Mouse (Mus musculus): ENCODE data around the gene Dnajc25. TPM values are rescaled to one million over a fixed set of nuclear protein-coding genes. Genes with fewer than 3 reads are reported as not detected.

Dnajc25 gene
- total RNA-seq (2023): 10 to 100 TPM; 10.1 to 12.4 TPM

DNA sequence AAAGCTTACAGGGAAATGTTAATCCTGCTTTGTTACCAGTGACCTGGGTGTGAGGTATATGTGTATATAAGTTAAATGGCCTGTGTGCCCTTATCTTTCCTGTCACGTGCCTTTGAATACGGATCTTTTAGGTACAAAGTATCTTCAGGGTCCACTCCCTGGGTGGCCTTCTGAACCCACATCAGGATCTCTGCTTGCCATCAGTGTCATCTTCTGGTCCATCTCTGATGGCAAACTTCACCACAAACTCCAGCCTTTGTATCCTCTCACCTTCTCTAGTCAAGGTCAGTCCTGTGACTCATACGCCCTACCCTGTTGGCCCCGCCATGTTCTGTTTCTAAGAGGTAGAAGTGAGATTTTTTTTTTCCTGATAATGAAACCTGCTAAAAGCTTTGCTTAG is at the start of gene Dnajc25:
Dnajc25 (plus strand) TSS at position 301 of the 400 bp plus-strand sequence.

DNA sequence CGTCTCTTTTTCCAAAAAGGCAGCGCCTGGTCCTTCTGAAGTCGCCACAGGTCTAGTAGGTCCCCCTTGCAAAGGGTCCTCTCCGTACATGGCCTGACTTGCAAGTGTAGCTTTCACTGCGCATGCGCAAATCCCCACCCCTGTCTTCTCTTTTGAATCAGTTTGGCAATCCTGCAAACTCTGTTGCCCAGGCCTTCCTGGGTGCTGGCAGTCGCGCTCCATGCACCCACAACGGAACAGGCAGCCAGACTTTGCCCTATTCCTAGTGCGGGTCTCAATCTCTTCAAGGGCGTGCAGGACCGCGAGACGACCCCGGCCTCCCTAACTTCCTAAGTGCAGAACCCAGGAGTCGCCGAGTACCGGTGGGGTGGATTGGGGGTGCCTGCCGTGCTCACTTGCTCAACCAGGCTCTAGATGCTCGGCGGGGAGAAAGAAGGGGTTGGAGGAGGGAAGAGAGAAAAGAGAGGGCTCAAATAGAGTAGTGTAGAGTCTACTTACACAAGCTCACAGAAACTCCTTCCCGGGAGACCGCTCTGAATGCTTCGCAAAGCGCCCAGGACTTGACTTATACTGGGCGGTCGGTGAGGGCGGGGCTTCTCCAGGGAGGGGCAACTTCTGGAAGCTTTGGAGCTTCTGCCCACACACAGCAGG is 8.2 kb upstream of the Dnajc25 start, which contains the start of gene Ptgr1:
Ptgr1 (minus strand) TSS at position 580 of the 651 bp plus-strand sequence.

DNA sequence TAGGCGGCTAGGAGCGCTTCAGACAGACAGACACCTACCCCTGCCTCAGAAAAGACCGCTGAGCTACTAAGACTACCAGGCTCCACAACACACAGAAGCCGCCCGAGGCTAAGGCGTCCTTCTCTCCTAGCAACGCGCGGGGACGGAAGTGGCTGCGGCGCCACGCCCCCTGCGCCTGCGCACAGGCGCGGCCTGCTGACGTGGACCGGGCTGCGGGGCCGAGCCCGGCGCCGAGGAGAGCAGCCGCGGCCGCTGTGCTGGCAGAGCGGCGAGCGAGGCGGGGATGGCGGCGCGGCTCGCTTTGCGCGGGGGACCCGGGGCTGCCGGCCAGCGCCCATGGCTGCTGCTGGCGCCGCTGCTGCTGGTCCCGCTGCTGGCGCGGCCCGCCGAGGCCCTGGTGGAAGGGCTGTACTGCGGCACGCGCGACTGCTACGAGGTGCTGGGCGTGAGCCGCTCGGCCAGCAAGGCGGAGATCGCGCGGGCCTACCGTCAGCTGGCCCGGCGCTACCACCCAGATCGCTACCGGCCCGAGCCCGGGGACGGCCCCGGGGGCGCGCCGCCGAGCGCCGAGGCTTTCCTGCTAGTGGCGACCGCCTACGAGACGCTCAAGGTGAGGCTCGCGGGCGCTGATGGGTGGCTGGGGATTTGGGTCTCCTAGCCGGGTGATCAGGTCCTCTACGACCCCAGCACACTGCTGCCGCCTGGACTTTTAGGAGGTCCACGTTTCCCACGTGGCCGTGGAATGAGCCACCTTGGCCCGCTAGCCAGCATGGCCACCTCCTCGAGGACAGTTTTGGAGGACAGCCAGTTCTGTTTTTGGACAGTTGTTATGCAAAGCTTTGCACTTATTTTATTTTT is 8.3 kb downstream of the Dnajc25 start, which contains the start of gene Gm20503:
Gm20503 (plus strand) TSS at position 263 of the 858 bp plus-strand sequence.

DNA sequence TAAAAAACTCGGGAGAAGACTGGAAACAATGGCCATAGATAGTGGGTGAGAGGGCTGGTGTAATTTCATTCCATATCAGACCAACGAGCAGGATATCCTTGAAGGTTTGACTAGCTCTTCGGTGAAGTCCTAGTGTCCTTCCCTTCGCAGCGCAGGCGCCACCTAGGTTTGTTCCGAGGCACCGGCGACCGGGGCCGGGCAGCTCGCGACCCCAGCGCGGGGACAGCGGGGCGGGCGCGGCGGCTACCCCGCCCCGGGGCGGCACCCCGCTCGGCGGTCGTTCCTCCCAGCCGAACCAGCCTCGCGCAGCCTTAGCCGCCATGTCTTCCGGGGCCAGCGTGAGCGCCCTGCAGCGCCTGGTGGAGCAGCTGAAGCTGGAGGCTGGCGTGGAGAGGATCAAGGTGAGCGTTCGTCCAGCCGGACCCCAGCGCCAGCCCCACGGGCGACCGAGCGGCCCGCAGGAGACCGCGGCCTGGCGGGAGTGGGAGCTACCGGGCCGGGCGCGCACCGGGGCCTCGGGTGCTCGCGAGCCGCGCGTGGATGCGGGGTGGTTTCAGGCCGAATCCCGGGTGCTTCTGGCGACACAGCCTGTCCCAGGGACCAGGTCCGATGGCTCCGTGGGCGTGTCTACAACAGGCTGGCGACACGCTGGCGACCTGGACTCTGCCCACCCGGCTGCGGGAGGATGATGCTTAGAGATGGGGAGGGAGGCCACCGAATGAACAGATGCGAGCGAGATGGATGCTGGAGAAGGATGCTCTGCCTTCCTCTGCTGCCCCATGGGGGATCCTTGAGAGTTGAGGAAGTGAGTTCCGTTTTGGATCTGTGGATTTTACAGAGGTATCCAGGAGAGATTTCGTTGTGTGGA is 40.3 kb downstream of the Dnajc25 start, which contains the start of gene Gng10:
Gng10 (plus strand) TSS at position 171 of the 868 bp plus-strand sequence.

Other genes starting within 250 kb of the Dnajc25 start
- under 1 TPM in 1 of 2 experiments, not detected in 1; 0.41 TPM for gene Olfr267, start 207.3 kb upstream of the Dnajc25 start, total RNA-seq (2023)
- gene Ecpas, start 82.3 kb upstream of the Dnajc25 start, total RNA-seq (2023): 100 to 1,000 TPM in 1 of 2 experiments, 10 to 100 TPM in 1; 98.4 to 127 TPM
- gene Zkscan16, start 51.4 kb upstream of the Dnajc25 start, total RNA-seq (2023): not detected
- gene Ptgr1, start 7.9 kb upstream of the Dnajc25 start, total RNA-seq (2023): 1 to 10 TPM in 1 of 2 experiments, under 1 TPM in 1; 0.80 to 1.2 TPM
- gene Gm20503, start 8.1 kb downstream of the Dnajc25 start, total RNA-seq (2023): 1 to 10 TPM in 1 of 2 experiments, not detected in 1; 6.7 TPM
- gene Gng10, start 40.0 kb downstream of the Dnajc25 start, total RNA-seq (2023): 10 to 100 TPM; 52.8 to 71.4 TPM
- not detected for gene AI481877, start 143.9 kb downstream of the Dnajc25 start, total RNA-seq (2023)
- gene Ugcg, start 194.2 kb downstream of the Dnajc25 start, total RNA-seq (2023): 100 to 1,000 TPM; 118 to 125 TPM

Measured in B cell, adult 67 days (primary cell).